Mouse (Mus musculus): ENCODE data around the gene Olfr727. TPM values are rescaled to one million over a fixed set of nuclear protein-coding genes. Genes with fewer than 3 reads are reported as not detected.

Gene Olfr727
- not detected in 2 replicates for total RNA-seq (2021)
- long read RNA-seq = 0 reads

- DNase-seq = no peak
These were observed at the start of gene Olfr727 for GRCm38 (mm10) chr14:50122886-50123285. Gene Olfr727 (plus strand): TSS chr14:50123186.

DNA sequence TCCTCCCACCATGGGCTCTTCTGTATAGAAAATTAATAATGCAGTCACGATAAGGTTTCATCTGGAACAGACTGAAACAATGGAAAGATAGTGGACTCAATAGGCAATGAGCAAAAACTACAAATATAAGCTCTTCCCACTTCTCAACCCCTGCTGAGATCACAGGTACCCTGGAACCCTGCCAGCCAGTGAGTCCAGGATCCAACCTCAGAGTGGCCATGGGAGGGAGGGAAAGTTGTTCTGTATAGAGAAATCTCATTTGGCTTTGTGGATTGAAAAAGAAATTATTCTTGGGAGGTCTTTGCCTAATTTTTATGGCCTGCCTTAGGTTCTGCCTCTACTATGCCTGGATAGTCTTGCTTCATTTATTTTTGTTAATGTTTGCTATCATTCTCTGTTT lies 32.1 kb upstream of the Olfr727 start, which contains the start of gene Olfr726:
Gene Olfr726, minus strand, starts transcription at position 101 of the 400 bp plus-strand sequence.
- DNase-seq = no peak

GRCm38 (mm10) chr14:50142580-50142979 lies 19.6 kb downstream of the Olfr727 start, which contains the start of gene Olfr728:
Gene Olfr728 (minus strand): TSS chr14:50142680.
- DNase-seq = no peak

GRCm38 (mm10) chr14:50152810-50153209 lies 29.8 kb downstream of the Olfr727 start, which contains the start of gene Olfr729:
Gene Olfr729 (minus strand): TSS chr14:50152910.
- DNase-seq = no peak

Other genes with a start within 250 kb of the Olfr727 start
- gene Olfr722, start 221.2 kb upstream of the Olfr727 start, total RNA-seq (2021) = not detected in 2 replicates
- not detected in 2 replicates for gene Olfr723, start 191.4 kb upstream of the Olfr727 start, total RNA-seq (2021)
- gene Olfr724, start 159.9 kb upstream of the Olfr727 start, total RNA-seq (2021) = not detected in 2 replicates
- not detected in 2 replicates for gene Olfr725, start 82.8 kb upstream of the Olfr727 start, total RNA-seq (2021)
- not detected in 2 replicates for gene Olfr726, start 32.2 kb upstream of the Olfr727 start, total RNA-seq (2021)
- gene Olfr728, start 19.5 kb downstream of the Olfr727 start, total RNA-seq (2021) = not detected in 2 replicates
- gene Olfr729, start 29.7 kb downstream of the Olfr727 start, total RNA-seq (2021) = not detected in 2 replicates
- not detected in 2 replicates for gene Olfr730, start 65.0 kb downstream of the Olfr727 start, total RNA-seq (2021)
- 0.21 TPM in 1 of 2 replicates, not detected in the other for gene Olfr731, start 118.7 kb downstream of the Olfr727 start, total RNA-seq (2021)
- gene Olfr732, start 161.0 kb downstream of the Olfr727 start, total RNA-seq (2021) = not detected in 2 replicates
- gene Olfr733, start 178.3 kb downstream of the Olfr727 start, total RNA-seq (2021) = not detected in 2 replicates
- 0.18 TPM in 1 of 2 replicates, not detected in the other for gene Olfr734, start 203.6 kb downstream of the Olfr727 start, total RNA-seq (2021)
- gene Olfr735, start 225.7 kb downstream of the Olfr727 start, total RNA-seq (2021) = not detected in 2 replicates
- gene Tlr11, start 234.7 kb downstream of the Olfr727 start, total RNA-seq (2021) = not detected in 2 replicates